Mouse (Mus musculus): ENCODE data around the gene Slc9a8.
A peak's percentile ranks its signal among the peaks of the same experiment; 100 is the strongest.

Slc9a8 gene

DNA sequence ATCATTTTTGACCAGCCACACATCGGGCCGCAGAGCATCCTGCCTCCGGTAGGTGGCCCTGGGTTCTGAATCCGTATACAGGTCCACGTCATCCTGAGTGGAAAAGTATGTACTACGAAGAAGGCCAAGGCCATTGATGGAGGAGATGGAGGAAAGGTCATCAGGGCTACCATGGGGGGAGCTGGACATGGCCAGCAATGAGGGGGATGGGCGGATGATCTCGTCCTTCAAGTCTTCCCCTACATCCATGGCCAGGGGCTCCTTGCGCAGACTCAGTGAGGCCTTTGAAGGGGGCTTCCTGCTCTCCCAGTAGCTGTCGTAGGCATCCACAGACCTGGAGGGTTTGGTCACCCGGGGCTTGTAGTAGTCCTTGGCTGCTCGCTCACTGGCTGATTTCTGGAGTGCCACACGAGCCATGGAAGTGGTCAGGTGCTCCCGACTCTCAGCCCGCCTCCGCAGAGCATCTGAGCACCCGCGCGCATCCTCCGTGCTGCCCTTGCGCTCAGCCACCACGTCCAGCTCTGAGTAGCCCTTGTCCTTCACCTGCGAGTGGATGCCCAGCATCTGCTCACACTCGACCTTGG is 62.4 kb downstream of the Slc9a8 start:
- no peak for DNase-seq

DNA sequence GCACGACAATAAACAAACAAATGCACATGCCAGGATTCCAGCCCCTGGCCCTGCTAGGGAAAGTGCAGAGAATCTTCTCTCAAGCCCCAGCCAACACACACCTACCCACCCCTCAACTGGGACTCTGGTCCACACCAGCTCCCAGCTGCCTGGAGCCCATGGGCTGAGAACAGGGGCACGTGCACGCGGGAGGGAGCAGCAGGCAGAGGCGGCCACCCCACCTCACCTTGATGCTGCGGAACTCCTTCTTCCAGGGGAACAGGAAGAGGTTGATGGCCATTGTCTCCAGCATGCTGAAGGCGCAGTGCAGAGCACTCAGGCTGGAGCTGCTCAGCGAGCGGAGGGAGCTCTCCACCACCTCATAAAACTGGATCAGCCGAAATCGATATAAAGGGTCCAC is 63.4 kb downstream of the Slc9a8 start:
- DNase-seq: no peak

DNA sequence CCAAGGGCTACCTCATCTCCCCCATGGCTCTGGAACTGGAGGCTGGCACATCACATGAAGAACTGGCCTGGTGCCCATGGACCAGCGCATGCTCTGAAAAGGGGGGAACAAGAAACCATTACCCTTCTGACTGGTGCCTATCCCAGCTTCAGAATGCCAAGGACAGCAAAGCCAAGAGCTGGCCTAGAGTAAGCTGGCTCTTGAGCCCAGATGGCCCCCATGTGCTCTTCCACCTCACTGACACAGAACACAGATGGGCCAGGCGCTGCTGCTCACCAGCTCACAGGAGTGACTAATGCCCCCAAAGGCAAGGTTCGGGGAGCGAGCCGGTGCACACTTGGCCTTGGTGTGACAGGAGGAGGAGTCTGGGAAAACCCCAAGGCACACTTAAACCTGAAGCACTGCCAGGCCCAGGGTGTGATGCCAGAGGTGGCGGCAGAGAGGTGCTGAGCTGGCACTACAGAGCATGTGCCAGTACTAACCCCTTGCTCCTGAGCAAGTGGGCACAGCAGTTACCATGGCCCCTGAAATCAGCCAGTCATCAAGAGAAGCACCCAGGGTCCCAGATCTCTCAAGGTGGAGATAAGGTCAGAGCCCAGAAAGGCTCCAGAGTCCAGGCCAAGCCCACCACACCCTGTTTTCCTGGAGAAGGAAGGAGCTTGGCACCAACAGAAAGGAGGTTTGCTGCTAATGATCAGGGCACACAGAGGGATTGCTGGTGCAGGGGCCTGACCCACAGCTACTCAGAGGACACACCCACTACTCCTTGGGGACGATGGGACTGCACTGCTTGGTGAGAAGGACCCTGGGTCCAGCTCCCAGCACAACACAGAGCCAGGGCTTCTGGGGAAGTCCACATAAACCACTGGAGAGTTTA is 64.2 kb downstream of the Slc9a8 start:
- DNase-seq: peak; percentile 87

DNA sequence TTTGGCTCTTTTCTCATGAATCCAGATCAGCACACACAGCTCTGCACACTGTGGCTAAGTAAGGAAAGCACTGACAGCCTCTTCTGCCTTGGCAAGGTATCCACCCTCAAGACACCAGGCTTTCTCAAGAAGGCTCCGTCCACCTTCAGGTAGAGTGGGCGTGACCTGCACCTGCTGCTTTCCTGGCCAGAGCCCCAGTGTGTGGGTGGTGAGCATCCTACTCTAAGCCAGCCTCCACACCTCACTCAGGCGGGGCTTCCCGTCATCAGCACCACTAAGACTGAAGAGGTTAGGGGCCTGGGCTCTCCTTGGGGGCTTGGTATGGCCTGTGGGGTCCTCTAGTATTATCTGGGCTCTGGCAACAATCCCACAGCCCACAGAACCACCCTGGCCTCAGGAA is 65.1 kb downstream of the Slc9a8 start:
- DNase-seq: no peak

DNA sequence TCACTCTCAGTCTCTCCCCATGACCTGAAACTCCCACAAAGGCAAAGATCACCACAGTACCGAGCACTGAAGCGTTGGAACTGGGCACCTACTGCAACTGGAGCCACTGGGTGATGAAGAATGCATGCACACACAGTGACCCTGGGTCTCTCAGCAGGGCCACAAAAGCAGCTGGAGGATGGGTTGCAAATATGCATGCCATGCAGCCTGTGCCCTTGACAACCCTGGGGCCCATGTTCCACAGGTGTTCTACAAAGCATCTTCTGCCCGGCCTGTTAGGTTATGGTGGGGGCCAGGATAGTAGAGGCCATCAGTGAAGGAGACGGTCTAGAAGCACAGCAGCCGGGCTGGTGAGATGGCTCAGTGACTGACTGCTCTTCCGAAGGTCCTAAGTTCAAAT is 66.0 kb downstream of the Slc9a8 start:
- DNase-seq: no peak

DNA sequence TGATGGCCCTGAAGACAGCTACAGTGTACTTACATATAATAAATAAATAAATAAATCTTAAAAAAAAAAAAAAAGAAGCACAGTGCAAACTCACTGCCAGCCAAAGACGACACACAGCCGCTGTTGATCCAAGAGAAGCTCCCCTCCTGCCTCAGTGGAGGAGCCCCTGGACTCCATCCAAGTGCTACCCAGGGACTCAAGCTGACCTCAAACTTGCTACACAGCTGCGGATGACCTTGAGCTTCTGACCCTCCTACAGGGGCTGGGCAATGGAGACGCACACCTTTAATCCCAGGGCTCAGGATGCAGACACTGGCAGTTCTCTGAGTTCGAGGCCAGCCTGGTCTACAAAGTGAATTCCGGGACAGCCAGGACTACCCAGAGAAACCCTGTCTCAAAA is 66.5 kb downstream of the Slc9a8 start:
- DNase-seq: no peak

DNA sequence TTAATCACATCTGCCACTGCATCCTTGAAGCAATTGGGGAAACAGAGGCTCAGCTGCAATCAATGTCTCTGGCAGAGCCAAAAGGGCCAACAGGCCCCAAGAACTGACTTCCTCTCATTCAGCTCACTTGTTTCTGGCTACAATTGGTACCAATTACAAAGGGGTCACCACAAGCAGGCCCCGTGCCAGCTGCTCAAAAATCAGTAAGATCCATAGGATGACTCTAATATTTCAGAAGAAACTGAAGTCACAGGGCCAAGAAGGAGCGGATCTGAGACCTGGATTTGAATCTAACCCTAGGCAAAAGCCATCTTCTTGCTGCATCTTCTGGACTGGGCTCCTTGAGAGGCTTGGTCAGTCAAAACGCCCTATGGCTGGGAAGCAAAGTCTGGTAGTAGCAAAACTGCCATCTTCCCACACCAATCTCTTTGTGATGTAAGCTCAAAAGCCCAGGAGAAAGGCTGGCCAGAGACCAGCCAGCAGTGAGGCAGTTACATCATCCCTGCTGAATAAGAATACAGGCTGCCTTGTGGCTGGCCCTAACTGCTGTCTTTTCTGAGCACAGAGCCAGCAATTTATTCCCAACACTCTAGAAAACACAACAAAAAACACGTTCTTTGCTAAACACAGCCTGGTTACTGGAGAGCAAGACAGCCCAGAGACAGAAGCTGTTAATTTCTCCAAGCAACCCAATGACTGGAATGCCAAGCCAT is 69.5 kb downstream of the Slc9a8 start:
- DNase-seq: no peak

DNA sequence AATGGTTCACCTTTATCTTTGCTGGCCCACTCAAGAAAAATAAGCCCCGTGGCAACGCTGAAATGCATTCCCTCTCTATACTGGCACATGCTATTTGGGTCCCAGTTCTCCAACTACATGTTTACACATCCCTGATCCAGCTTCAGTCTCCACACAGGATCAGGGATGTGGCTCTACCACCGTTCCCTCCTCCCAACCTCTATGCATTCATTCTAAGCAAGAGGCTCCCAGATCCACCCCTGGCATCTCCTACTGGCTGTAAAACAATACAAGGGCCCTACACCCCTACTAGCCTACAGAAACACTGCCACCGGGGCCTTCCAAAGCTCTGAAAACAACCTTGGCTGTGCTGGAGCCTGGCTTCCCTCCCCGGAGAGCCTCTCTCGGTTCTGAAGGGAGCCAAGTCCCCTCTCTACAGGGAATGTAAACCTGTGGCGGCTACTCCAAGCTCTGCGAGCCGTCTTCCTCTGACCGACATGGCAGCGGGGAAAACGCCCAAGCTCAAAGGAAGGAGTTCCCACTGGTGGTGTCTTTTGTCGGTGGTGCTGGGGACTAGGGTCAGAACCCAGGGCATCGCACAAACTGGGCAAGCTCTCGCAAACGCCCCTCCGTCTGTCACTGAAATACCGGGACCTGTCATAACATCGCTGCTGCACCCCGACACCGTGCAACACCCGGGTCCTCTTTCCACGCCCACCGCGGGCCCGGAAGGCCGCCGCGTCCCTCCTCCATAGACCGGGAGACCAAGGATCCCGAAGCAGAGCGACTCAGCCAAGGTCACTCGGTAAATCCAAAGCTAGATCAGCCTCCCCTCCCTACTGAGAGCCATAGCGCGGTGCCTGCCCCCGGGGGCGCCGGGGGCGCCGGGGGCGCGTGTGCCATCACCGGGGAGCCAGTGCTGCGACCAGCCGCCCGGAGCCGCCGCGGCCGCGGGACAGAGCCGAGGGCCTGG is 70.5 kb downstream of the Slc9a8 start, which contains the start of gene Rnf114:
Gene Rnf114, plus strand, starts transcription at position 889 of the 952 bp plus-strand sequence.
- peak; percentile 51 for DNase-seq

DNA sequence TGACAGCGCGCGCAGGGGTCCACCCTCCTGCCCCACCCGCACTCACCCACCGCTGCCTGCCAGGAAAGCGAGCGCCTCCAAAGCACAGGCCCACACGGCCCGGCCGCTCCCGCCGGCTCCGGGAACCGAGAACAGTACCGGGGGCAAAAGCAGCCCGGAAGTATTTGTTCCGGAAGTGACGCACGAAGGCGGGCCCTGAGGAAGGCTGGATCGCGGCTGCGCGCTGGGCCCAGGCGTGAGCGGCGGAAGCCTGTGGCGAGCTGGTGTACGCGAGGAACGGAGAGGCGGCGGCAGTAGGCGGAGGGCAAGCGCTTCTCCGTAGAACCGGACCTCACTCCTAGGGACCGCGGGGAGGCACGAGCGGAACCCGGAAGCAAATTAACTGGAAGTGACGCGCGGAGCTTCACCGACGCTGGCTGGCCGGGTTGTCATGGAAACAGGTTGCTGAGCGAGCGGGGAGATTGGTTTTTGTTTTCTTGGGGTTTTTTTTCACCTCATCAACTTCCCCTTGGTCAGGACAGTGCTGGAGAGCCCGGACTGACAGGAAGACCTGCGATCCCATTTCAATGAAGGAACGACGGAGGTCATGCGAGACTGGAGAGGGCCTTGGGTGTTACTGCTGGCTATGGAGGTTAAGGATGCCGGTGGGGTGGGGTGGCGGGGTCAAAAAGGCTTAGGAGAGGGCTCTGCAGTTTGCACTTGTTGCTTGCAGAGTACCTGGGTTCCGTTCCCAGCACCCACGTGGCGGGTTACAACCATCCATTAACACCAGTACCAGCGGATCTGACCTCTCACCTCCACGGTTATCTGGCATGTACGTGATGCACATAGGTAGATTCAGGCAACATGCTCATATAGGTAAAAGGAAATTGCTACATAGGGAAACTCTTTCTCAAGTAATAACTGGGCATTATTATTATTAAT is 71.5 kb downstream of the Slc9a8 start, which contains the start of gene Spata2:
Gene Spata2, minus strand, starts transcription at position 175 of the 924 bp plus-strand sequence.
- peak; percentile 94 for DNase-seq

DNA sequence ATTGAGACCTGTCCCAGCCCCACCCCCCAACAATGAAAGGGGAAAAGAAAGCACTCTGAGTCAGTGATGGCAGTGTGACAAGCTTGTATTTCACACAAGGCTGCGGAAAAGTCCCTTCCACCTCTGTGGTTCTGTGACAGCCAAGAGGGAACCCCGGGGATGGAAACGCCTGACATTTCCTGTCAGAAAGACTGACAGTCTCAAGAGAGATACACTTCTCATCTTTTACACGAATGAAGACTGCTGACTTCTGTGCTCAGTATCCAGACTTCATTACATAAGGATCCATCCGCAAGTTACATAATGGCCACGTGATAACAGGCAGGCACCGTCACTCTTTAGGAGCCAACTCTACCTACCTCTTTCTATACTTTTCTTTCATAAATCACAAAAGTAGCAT is 74.9 kb downstream of the Slc9a8 start:
- DNase-seq: no peak

DNA sequence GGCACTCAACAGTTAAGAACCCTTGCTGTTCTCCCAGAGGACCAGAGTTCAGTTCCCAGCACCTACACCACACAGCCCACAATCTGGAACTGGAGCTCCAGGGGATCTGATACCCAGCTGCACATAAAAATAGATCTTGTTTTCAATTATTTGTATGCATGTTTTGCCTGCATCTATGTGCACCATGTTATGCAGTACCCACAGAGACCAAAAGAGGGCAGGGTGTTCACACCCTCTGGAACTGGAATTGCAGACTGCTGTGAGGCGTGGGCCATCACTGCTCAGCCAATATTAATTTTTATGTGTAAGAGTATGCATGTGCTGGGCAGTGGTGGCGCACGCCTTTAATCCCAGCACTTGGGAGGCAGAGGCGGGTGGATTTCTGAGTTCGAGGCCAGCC is 75.8 kb downstream of the Slc9a8 start:
- peak; percentile 77 for DNase-seq

DNA sequence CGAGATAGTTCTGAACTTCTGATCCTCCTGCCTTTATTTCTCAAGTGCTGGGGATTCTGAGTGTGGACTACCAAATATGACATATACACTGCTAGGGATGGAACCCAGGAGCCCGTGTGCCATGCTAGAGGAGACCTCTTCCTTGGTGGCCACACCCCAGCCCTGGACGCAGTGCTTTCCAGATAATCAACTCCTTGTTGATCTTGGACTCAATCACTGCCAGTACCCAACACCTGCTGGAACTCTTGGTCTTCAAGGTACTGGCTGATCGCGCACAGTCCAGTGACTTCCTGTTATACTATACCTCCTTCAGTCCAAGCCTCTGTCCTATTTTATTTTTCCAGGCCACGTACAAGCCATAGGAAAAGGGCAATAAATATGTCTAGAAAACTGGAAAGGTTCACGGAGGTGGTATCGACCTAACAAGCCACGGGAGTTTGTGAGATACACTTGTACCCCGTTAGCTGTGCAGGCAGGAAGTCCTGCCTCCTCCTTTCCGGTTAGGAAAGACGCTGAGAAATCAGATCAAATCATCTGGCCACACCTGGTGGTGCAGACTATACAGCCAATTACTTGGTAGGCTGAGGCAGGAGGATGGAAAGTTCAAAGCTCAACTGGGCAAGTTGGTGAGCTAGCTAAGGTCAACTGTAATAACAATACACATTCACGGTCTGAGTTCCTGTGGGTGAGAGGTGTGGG is 81.2 kb downstream of the Slc9a8 start:
- DNase-seq: no peak

DNA sequence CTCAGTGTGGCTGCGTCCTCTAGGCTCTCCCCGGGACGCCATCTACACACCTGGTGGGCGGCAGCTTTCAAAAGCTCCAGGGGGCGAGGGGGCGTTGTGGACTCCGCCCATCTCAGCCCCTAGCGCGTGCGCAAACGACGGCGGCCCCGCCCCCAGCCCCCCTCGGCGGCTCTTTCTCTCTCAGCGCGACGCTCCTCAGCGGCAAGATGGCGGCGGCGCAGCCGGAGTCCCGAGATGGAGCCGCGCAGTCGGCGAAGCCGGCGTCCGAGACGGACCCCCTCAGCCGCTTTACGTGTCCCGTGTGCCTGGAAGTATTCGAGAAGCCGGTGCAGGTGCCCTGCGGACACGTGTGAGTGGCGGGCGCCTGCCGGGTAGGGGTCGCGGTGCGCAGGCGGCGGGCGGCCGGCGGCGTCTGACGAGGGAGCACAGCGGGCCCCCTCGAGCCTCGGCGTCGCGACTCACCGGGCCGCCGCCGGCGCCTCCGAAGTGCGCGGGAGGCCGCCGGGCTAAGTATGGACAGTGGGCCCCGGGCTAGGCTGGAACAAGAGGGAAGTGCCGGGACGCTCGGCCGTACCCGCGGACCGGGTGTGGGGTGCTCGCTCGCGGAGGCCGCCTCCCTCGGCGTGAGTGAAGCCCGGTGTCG is 81.9 kb downstream of the Slc9a8 start:
- peak; percentile 87 for DNase-seq

DNA sequence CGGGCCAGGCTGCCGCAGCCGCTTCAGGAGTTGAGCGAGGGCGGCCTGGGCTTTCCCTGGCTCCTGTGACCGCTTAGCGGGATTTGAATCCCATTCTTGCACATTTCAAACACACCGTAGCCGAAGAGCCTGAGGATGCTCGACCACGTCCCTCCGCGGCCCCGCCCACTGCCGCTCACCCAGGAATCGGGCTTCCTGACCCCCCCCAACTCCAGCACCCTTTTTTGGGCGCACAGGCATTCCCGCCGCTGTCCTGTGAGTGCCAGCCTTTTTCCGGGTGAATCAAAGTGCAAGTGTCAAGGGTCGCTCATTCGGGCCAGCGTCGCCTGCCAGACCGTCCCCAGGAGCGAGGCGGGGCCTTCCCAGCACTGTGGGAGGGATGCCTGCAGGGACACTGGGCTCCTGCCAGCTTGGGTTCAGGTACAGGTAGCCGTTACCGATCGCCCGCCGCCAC is 82.4 kb downstream of the Slc9a8 start:
- DNase-seq: peak; percentile 91

DNA sequence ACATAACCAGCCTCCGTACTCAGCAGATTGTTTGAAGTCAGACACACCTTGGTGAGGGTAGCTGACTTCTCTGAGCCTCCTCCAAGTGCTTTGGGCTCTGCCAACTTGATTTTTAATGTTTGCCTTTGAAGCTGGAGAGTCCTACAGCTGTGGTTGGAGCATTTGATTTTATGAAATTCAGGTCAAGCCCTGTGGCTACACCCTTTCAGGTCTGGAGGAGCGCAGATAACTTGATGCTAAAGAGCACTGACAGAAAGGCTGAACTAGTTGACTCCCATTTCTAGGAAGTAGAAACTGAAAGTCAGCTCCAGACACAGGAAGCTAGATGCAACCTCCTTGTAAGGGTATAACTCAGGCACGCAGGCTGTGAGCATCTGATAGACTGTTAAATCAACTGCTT is 83.6 kb downstream of the Slc9a8 start:
- DNase-seq: no peak

DNA sequence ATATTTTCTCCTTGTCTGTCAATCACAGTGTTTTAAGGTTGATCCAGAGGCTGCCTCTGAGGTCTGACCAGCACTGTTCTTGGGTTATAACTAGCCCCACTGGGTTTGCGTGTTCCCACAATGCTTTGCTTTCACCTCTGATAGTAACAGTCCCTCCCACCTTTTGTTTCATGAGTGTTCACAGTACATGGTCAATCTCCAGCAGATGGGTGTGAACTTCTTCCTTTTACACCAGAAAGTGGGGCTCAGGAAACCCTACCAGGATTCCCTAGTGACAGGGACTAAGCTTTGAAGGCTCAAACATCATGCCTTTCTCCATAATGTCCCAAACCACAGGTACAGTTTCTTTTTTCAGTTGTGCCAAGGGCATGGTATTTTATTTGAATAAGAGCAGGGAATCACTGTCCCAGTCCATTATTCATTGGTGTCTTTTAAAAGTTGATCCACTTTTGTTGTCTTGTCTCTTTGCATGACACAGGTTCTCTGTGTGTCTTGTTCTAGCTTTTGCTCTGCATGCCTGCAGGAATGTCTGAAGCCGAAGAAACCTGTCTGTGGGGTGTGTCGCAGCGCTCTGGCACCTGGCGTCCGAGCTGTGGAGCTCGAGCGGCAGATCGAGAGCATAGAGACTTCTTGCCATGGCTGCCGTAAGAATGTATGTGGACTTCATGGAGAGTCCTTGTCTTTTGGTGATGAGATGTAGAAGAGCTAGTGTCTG is 85.2 kb downstream of the Slc9a8 start:
- DNase-seq: no peak

DNA sequence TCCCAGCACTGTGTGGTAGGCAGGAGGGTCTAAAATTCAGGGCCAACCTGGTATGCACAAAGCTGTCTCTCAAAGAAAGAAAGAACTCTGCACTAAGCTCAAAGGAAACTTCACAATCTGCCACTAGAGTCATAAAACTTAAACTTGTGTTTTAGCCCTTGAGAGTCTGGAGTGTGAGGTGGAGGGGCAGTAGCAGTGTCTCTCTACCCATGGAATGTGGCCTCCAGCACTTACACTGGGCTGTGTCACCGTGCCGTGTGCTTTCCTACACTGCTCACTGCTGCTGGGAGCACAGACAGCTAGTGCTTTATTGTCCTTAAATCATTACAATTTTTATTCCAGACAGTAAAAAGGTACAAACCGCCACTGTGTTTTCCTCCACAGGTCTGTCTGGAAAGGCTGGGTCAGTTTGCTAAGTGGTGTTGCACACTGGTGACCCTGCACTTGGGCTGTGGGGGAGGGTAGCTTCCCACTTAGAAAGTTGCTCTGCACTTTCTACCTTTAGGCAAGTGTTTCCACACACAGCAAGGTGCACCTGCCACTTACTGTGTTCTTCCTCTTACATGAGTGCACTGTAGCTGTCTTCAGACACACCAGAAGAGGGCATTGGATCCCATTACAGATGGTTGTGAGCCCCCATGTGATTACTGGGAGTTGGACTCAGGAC is 86.3 kb downstream of the Slc9a8 start:
- DNase-seq: no peak

DNA sequence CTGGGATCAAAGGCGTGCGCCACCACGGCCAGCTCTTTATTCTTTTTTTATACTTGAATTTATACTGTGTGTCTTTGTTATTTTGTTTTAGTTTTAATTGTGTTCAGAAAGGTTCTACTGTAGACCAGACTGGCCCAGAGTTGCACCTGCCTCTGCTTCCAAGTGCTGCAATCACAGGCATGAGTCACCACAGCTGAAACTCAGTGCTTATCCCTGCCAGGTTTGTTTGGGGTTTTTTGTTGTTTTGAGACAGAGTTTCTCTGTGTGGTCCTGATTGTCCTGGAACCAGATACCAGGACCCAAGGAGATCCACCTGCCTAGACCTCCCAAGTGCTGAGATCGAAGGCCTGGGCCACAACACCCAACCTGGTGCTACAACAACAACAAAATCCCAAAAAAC is 87.1 kb downstream of the Slc9a8 start:
- no peak for DNase-seq

DNA sequence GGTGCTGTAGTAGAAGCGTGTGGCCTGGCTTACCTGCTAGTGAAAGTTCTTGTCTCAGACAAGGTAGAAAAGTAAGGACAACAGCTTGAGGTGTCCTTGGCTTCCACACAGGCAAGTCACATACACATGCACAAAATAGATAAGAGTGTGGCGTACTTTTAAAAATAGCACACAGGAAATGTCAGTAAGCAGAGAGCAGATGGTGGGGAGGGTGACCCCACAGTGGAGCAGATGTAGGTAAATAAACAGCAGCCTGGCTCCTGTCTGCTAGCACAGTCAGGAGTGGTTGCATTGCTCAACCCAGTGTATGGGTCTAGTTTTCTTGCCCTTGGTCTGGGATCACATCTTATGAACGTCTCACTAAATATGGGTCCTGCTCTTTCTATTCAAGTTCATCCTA is 89.0 kb downstream of the Slc9a8 start:
- DNase-seq: no peak

Measured in kidney, adult 9 months (tissue).